Mouse (Mus musculus): ENCODE results near the gene Gnaz. TPM values are rescaled to one million over a fixed set of nuclear protein-coding genes. Genes with fewer than 3 reads are reported as not detected.

Gene Gnaz
- polyA plus RNA-seq, 1 experiment from 2014 or later: 2.2 TPM

DNA sequence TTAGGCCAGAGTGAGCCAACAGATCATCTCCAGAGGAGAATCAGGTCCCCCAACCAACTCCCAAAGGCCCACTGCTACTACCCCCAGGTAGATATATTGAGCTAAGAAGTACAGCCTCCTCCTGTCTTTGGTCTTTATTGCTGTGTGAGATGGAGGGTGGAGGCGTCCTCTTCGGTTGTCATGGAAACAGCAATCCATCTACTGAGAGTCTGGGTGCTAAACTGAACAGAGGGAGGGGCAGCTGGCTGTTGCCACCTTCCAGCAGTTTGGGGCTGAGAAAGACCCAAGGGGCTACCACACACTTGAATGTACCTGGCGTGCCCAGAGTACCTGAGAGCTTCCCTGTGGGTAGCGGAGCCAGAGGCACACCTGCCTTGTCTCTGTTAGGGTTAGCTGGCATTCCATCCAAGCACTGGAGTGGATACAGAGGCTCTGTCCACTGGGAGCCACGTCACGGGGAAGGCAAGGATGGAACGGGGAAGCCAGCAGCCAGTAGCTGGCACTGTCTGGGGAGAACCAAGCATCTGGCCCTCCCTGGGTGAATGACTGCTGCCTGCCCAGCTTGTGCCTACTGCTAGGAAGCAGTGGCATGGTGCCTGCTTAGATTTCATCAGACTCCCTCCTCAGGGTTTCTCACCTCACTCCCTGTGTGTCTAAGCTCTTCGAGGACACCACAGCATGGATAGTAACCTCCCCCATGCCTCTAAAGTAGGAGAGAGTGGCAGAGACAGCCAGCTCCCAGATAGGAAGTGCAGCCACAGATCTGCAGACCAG lies 40.1 kb downstream of the Gnaz start:
- no peak overlapping the region for H3K4me3 ChIP-seq (ENCODE audit: low read depth, low read length)
- no peak for ATAC-seq
- H3K4me2 ChIP-seq (replicated peaks; ENCODE audit: low read depth, low read length): no peak overlapping the region

DNA sequence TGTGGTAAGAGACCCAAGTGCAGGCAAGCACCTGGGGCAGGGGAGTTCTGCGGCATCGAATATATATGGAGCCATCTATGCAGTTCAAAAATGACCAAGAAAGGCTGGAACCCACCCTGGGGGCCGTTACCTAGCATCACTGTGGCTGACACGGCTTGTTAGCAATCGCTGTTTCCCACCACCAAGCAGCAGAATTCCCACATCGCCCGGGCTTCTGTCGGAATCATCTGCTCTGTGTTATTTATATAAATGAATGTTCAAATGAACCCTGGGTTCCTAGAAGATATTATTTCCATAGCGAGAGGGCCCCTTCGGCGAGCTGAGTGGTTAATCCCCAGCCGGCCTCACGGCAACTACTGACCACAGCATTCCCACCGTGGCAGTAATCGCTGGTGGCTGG lies 43.7 kb downstream of the Gnaz start:
- WGBS: 88% methylated on average over 15 of the region's 15 CpGs
- DNase-seq (ENCODE audit: low spot score) (no peak), ATAC-seq (no peak)
- H3K9me3 ChIP-seq (ENCODE audit: low read length): no peaks in the 10 kb centered on the region
- no peak overlapping the region for H3K4me2 ChIP-seq (replicated peaks; ENCODE audit: low read depth, low read length)
- H3K27me3 ChIP-seq (replicated peaks; ENCODE audit: insufficient read depth, low read length): no peaks in the 10 kb centered on the region
- no peak overlapping the region for H3K9ac ChIP-seq (replicated peaks; ENCODE audit: low read depth)
- no peak for TF ChIP-seq CTCF (IDR thresholded peaks at IDR 0.05)
- TF ChIP-seq EP300 (IDR thresholded peaks at IDR 0.05): no peak
- H3K4me3 ChIP-seq (ENCODE audit: low read depth, low read length): no peak overlapping the region
- H3K27ac ChIP-seq (ENCODE audit: low read length): no peak overlapping the region
- H3K4me1 ChIP-seq (ENCODE audit: insufficient read depth, low read depth, low read length): no peaks in the 10 kb centered on the region
- H3K36me3 ChIP-seq (ENCODE audit: insufficient read depth, low read length): no peaks in the 10 kb centered on the region

More for the DNA sequence above, 40.1 kb downstream of the Gnaz start:
- Histone ChIP-seq H3K27ac (ENCODE audit: low read length) (no peak overlapping the region), H3K27me3 (replicated peaks; ENCODE audit: insufficient read depth, low read length) (no peaks in the 10 kb centered on the region), H3K4me1 (ENCODE audit: insufficient read depth, low read depth, low read length) (no peaks in the 10 kb centered on the region), H3K36me3 (ENCODE audit: insufficient read depth, low read length) (no peaks in the 10 kb centered on the region), H3K9ac (replicated peaks; ENCODE audit: low read depth) (no peak overlapping the region), H3K9me3 (ENCODE audit: low read length) (no peaks in the 10 kb centered on the region)
- no peak for DNase-seq (ENCODE audit: low spot score)
- no peak for TF ChIP-seq CTCF (IDR thresholded peaks at IDR 0.05)
- TF ChIP-seq EP300 (IDR thresholded peaks at IDR 0.05): no peak
- 68% methylated on average over 8 of the region's 8 CpGs for WGBS

GRCm38 (mm10) chr10:75015465-75015864 lies 48.5 kb downstream of the Gnaz start:
- Histone ChIP-seq H3K4me3 (ENCODE audit: low read depth, low read length) (no peak overlapping the region), H3K4me2 (replicated peaks; ENCODE audit: low read depth, low read length) (no peak overlapping the region), H3K4me1 (ENCODE audit: insufficient read depth, low read depth, low read length) (no peaks in the 10 kb centered on the region), H3K9me3 (ENCODE audit: low read length) (no peaks in the 10 kb centered on the region), H3K27ac (ENCODE audit: low read length) (no peak overlapping the region), H3K9ac (replicated peaks; ENCODE audit: low read depth) (no peak overlapping the region), H3K27me3 (replicated peaks; ENCODE audit: insufficient read depth, low read length) (no peaks in the 10 kb centered on the region), H3K36me3 (ENCODE audit: insufficient read depth, low read length) (no peaks in the 10 kb centered on the region)
- DNase-seq (ENCODE audit: low spot score) (no peak), ATAC-seq (no peak)
- 58% methylated on average over 14 of the region's 14 CpGs for WGBS
- TF ChIP-seq EP300 (IDR thresholded peaks at IDR 0.05) (no peak), CTCF (IDR thresholded peaks at IDR 0.05) (no peak)

GRCm38 (mm10) chr10:75016481-75016880 lies 49.5 kb downstream of the Gnaz start:
- Histone ChIP-seq H3K27ac (ENCODE audit: low read length) (no peak overlapping the region), H3K4me2 (replicated peaks; ENCODE audit: low read depth, low read length) (no peak overlapping the region), H3K4me1 (ENCODE audit: insufficient read depth, low read depth, low read length) (no peaks in the 10 kb centered on the region), H3K4me3 (ENCODE audit: low read depth, low read length) (no peak overlapping the region), H3K9me3 (ENCODE audit: low read length) (no peaks in the 10 kb centered on the region), H3K36me3 (ENCODE audit: insufficient read depth, low read length) (no peaks in the 10 kb centered on the region), H3K27me3 (replicated peaks; ENCODE audit: insufficient read depth, low read length) (no peaks in the 10 kb centered on the region), H3K9ac (replicated peaks; ENCODE audit: low read depth) (no peak overlapping the region)
- no peak for DNase-seq (ENCODE audit: low spot score)
- no peak for ATAC-seq
- WGBS: 81% methylated on average over 4 of the region's 4 CpGs
- TF ChIP-seq CTCF (IDR thresholded peaks at IDR 0.05): no peak
- TF ChIP-seq EP300 (IDR thresholded peaks at IDR 0.05): no peak

GRCm38 (mm10) chr10:75020271-75020670 lies 53.3 kb downstream of the Gnaz start:
- Histone ChIP-seq H3K9ac (replicated peaks; ENCODE audit: low read depth) (no peak overlapping the region), H3K4me2 (replicated peaks; ENCODE audit: low read depth, low read length) (no peak overlapping the region), H3K36me3 (ENCODE audit: insufficient read depth, low read length) (no peaks in the 10 kb centered on the region), H3K4me1 (ENCODE audit: insufficient read depth, low read depth, low read length) (no peaks in the 10 kb centered on the region), H3K27me3 (replicated peaks; ENCODE audit: insufficient read depth, low read length) (no peaks in the 10 kb centered on the region), H3K9me3 (ENCODE audit: low read length) (no peaks in the 10 kb centered on the region), H3K4me3 (ENCODE audit: low read depth, low read length) (no peak overlapping the region), H3K27ac (ENCODE audit: low read length) (no peak overlapping the region)
- 63% methylated on average over 1 of the region's 2 CpGs for WGBS
- DNase-seq (ENCODE audit: low spot score) (no peak), ATAC-seq (no peak)
- TF ChIP-seq EP300 (IDR thresholded peaks at IDR 0.05) (no peak), CTCF (IDR thresholded peaks at IDR 0.05) (no peak)

DNA sequence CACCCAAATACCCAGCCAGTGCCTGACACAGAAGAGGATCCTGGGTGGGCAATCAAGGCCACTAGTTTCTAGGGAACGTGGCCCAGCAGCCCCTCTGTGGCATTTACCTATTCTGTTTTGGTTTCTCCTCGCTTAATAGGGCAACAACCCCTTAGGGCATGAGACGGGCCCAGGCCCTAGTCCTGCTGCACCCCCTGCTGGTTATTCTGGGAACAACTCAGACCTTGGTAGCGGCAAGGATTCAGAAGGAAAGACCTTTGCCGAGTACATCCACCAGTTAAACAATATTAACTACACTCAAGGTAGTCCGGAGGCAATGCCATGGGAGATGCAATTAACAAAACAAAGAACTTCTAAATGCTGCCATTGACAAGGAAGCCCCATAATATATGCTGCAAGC lies 54.2 kb downstream of the Gnaz start:
- H3K4me3 ChIP-seq (ENCODE audit: low read depth, low read length): no peak overlapping the region
- no peaks in the 10 kb centered on the region for H3K27me3 ChIP-seq (replicated peaks; ENCODE audit: insufficient read depth, low read length)
- no peak overlapping the region for H3K27ac ChIP-seq (ENCODE audit: low read length)
- no peaks in the 10 kb centered on the region for H3K9me3 ChIP-seq (ENCODE audit: low read length)
- ATAC-seq: peak; percentile 52
- H3K36me3 ChIP-seq (ENCODE audit: insufficient read depth, low read length): no peaks in the 10 kb centered on the region
- no peak overlapping the region for H3K9ac ChIP-seq (replicated peaks; ENCODE audit: low read depth)
- no peak overlapping the region for H3K4me2 ChIP-seq (replicated peaks; ENCODE audit: low read depth, low read length)
- peak; percentile 59 for DNase-seq (ENCODE audit: low spot score)
- TF ChIP-seq EP300 (IDR thresholded peaks at IDR 0.05) (no peak), CTCF (IDR thresholded peaks at IDR 0.05) (peak; percentile 92)
- 7% methylated on average over 6 of the region's 6 CpGs for WGBS
- no peaks in the 10 kb centered on the region for H3K4me1 ChIP-seq (ENCODE audit: insufficient read depth, low read depth, low read length)

Data from lung, postnatal 0 days (tissue).